Mouse (Mus musculus) embryonic facial prominence, embryonic 15.5 days (tissue): ENCODE data around the gene Klhdc2. TPM values are rescaled to one million over a fixed set of nuclear protein-coding genes. Genes with fewer than 3 reads are reported as not detected.

Experiments
- ATAC-seq: fragments of 200-750 bp; cut with Nextera tagmentation; 2 replicates; pipeline ENCODE4 v1.8.0; 2017; ENCODE audit warnings: low read depth, moderate TSS enrichment; ENCODE audit not compliant: insufficient number of reproducible peaks, low FRiP score, low TSS enrichment
- H3K27ac ChIP-seq: fragments of 300-500 bp; sonication (generic); replicated peaks from 2 replicates; pipeline ENCODE4 v1.5.1; 2015; ENCODE audit warnings: mild to moderate bottlenecking, inconsistent platforms
- H3K27me3 ChIP-seq: fragments of 300-500 bp; sonication (generic); 2 replicates; pipeline ENCODE4 v1.6.1; 2015; ENCODE audit warnings: inconsistent platforms
- H3K36me3 ChIP-seq: fragments of 300-500 bp; sonication (generic); 2 replicates; pipeline ENCODE4 v1.6.1; 2015; ENCODE audit warnings: mild to moderate bottlenecking, inconsistent platforms
- H3K4me1 ChIP-seq: fragments of 300-500 bp; sonication (generic); 2 replicates; pipeline ENCODE4 v1.6.1; 2015; ENCODE audit warnings: inconsistent platforms
- H3K4me2 ChIP-seq: fragments of 300-500 bp; sonication (generic); replicated peaks from 2 replicates; pipeline ENCODE4 v1.6.1; 2015; ENCODE audit warnings: mild to moderate bottlenecking, inconsistent platforms
- H3K4me3 ChIP-seq: fragments of 300-500 bp; sonication (generic); replicated peaks from 2 replicates; pipeline ENCODE4 v1.5.1; 2015; ENCODE audit warnings: mild to moderate bottlenecking, inconsistent platforms
- H3K9ac ChIP-seq: fragments of 300-500 bp; sonication (generic); 2 replicates; pipeline ENCODE4 v1.6.1; 2015; ENCODE audit warnings: inconsistent platforms
- H3K9me3 ChIP-seq: fragments of 300-500 bp; sonication (generic); replicated peaks from 2 replicates; pipeline ENCODE4 v1.6.1; 2016; ENCODE audit warnings: inconsistent platforms
- WGBS: fragments of 180-500 bp; shearing (Covaris S2); methylation state at CpG from one replicate; pipeline ENCODE4 v1.1.7; 2015; 5-methylcytosine and 5-hydroxymethylcytosine counted together
- polyA plus RNA-seq: library from polyadenylated mRNA; unstranded; fragments of >200 nt; fragmentation: Nextera tagmentation; extraction: Ambion mirVana; gene quantifications from 2 replicates; pipeline ENCODE4 v1.2.1, GENCODE M21; 2015

Gene Klhdc2
- polyA plus RNA-seq, 1 experiment from 2014 or later, result 123 TPM

DNA sequence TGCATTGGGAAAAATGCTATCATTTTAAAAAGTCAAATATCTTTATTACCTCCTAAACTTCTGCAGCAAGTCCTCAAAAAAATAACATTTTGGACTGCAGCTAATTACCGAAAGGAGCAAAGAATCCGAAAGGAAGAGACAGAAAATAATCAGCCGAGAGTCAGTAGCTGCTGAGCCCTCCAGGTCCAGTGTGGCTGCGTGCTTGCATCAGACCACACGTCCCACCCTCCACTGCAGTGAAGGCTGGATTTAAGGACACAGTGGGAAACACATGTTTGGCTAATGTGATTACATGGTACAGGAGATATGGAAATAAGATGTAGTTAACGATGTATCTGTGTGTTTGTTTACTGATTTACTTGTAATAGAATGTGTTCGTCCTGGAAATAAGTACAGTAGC is 13.3 kb upstream of the Klhdc2 start:
- no peaks in the 10 kb centered on the region for H3K27me3 ChIP-seq
- no peak overlapping the region for H3K27ac ChIP-seq
- no peaks in the 10 kb centered on the region for H3K9me3 ChIP-seq
- no peak overlapping the region for H3K9ac ChIP-seq
- ATAC-seq, result no peak
- no peaks in the 10 kb centered on the region for H3K36me3 ChIP-seq
- no peak overlapping the region for H3K4me2 ChIP-seq
- H3K4me3 ChIP-seq, result no peak overlapping the region
- WGBS, result 71% methylated on average over 7 of the region's 7 CpGs
- H3K4me1 ChIP-seq, result no peaks in the 10 kb centered on the region

DNA sequence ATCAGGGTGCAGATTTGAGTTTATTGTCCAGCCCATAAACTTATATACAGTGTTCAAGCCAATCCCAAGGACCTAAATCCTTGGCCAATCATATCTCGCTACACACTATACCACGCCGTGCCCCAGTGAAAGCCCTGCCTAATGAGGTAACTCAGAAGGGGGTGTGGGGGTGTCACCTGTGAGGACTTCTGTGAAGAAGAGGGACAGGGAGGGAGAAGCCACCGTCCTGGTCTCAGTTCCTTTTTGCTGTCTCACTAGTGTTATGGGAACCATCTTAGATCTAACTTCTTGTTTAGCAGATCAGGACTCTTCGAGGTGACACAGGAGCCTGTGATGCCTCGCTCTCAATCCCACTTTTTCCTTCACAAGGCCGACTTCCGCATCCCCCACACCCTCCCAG is 8.9 kb upstream of the Klhdc2 start:
- Histone ChIP-seq H3K27ac (no peak overlapping the region), H3K9me3 (no peaks in the 10 kb centered on the region), H3K4me3 (no peak overlapping the region), H3K36me3 (no peaks in the 10 kb centered on the region), H3K9ac (no peak overlapping the region), H3K27me3 (no peaks in the 10 kb centered on the region), H3K4me2 (no peak overlapping the region), H3K4me1 (no peaks in the 10 kb centered on the region)
- 90% methylated on average over 8 of the region's 8 CpGs for WGBS
- no peak for ATAC-seq

DNA sequence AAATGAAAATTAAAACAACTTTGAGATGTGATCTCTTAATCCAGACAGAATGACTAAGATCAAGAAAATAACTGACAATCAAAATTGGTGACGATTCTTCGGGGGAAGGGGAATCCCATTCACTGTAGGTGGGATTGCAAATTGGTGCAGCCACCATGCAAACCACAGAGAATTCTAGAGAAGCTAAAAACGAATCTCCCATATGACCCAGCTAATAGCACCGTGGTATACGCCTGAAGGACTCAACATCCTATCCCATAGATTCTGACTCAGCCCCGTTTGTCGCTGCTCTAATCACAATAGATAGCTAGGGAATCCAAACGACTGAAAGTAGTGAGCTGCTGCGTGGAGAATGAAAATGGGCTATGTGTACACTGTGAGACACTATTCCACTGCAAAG is 7.8 kb upstream of the Klhdc2 start:
- no peaks in the 10 kb centered on the region for H3K27me3 ChIP-seq
- H3K4me1 ChIP-seq, result no peaks in the 10 kb centered on the region
- no peak overlapping the region for H3K9ac ChIP-seq
- WGBS, result 73% methylated on average over 9 of the region's 9 CpGs
- no peak overlapping the region for H3K27ac ChIP-seq
- H3K36me3 ChIP-seq, result no peaks in the 10 kb centered on the region
- no peak overlapping the region for H3K4me2 ChIP-seq
- no peak for ATAC-seq
- H3K4me3 ChIP-seq, result no peak overlapping the region
- H3K9me3 ChIP-seq, result no peaks in the 10 kb centered on the region

DNA sequence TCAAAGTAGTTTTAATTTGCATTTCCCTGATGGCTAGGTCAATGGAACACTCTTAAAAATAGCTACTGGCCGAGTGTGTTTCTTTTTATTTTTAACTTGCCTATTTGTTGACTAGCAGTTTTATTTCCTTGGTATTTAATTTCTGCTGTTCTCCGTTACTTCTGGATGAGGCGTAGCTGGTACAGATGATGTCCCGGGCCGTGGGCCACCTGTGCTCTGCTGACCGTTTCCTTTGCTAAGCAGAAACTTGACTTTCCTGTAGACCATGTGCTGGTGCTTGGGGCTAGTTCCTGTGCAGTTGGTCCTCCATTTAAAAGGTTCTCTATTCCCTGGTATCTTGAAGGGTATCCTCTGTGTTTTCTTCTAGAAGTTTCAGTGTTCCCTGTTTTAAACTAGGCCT is 4.1 kb upstream of the Klhdc2 start:
- Histone ChIP-seq H3K9ac (no peak overlapping the region), H3K4me1 (peaks cover 10% of the 10 kb centered on the region), H3K27ac (no peak overlapping the region), H3K9me3 (no peaks in the 10 kb centered on the region), H3K4me2 (no peak overlapping the region), H3K27me3 (no peaks in the 10 kb centered on the region), H3K4me3 (no peak overlapping the region), H3K36me3 (no peaks in the 10 kb centered on the region)
- no peak for ATAC-seq
- WGBS, result 84% methylated on average over 6 of the region's 6 CpGs

DNA sequence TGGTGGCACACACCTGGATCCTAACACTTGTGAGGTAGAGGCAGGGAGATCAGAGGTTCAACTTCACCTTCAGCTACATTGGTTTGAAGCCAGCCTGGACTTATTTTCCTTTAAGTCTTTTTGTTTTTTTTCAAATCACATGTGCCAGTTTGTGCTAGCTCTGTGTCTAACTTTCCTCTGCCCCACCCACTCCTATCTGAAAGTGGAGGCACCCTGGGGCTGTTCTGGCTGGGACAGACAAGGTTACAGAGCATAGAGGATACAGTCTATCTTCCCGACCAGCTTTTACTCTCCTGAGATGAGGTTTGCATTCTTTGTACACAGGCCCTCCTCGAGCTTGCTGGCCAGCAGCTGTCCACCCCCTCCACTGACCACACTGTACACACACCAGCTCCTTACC is 2.7 kb upstream of the Klhdc2 start:
- Histone ChIP-seq H3K27me3 (no peaks in the 10 kb centered on the region), H3K4me2 (no peak overlapping the region), H3K27ac (no peak overlapping the region), H3K9me3 (no peaks in the 10 kb centered on the region), H3K9ac (no peak overlapping the region), H3K36me3 (no peaks in the 10 kb centered on the region), H3K4me3 (no peak overlapping the region), H3K4me1 (peaks cover 24% of the 10 kb centered on the region)
- ATAC-seq, result no peak
- WGBS, result 46% methylated on average over 2 of the region's 2 CpGs

DNA sequence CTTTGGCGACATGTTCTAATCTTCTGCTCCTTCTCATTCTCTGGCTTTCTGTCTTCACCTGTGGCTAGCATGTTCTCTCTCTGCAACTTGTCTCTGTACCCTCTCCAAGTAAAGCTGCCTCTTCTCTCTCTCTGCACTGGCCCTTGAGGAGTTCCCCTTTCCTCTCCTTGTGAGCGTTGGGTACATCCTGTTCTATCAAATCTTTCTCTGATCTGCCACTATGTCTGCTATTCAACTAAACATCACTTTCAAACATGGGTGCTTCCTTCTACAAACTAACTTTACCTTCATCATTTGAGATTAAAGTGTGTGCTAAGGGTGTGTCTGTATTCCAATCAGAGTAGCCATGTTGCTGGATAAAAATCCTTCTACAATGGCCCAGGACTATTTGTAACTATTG is 1.5 kb upstream of the Klhdc2 start:
- no peak for ATAC-seq
- Histone ChIP-seq H3K9ac (no peak overlapping the region), H3K27ac (no peak overlapping the region), H3K4me1 (peaks cover 32% of the 10 kb centered on the region), H3K27me3 (no peaks in the 10 kb centered on the region), H3K4me3 (no peak overlapping the region), H3K36me3 (no peaks in the 10 kb centered on the region), H3K4me2 (no peak overlapping the region), H3K9me3 (no peaks in the 10 kb centered on the region)
- WGBS, result 88% methylated on average over 2 of the region's 2 CpGs

DNA sequence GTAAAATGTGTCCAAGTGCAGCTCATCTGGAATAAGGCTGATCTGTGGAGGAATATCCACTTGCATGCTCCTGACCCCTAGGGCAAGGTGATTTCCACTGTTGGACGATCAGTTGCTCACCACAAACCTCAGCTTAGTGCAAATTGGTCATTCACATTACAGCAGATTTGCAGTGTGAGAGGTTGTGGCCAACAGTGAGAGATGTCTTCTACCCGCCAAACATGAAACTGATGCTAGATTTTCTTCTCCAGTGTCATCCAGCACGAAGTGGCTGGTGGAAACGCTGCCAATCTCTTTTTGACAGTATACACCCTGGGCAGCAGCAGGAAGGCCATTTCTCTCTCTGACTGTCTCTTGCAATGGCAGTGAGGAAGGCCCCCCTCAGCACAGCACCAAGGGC is 830 bp upstream of the Klhdc2 start:
- no peaks in the 10 kb centered on the region for H3K27me3 ChIP-seq
- WGBS, result 71% methylated on average over 4 of the region's 4 CpGs
- H3K36me3 ChIP-seq, result peaks cover 3% of the 10 kb centered on the region; the same call in 1 of the 2 replicates
- no peaks in the 10 kb centered on the region for H3K9me3 ChIP-seq
- H3K27ac ChIP-seq, result 0 out of 2 replicates have a peak overlapping the region, but pooled peaks have one; percentile 28
- H3K4me1 ChIP-seq, result peaks cover 32% of the 10 kb centered on the region
- H3K4me2 ChIP-seq, result peak overlapping the region; percentile 63
- H3K9ac ChIP-seq, result no peak overlapping the region
- H3K4me3 ChIP-seq, result peak overlapping the region; percentile 76
- no peak for ATAC-seq

DNA sequence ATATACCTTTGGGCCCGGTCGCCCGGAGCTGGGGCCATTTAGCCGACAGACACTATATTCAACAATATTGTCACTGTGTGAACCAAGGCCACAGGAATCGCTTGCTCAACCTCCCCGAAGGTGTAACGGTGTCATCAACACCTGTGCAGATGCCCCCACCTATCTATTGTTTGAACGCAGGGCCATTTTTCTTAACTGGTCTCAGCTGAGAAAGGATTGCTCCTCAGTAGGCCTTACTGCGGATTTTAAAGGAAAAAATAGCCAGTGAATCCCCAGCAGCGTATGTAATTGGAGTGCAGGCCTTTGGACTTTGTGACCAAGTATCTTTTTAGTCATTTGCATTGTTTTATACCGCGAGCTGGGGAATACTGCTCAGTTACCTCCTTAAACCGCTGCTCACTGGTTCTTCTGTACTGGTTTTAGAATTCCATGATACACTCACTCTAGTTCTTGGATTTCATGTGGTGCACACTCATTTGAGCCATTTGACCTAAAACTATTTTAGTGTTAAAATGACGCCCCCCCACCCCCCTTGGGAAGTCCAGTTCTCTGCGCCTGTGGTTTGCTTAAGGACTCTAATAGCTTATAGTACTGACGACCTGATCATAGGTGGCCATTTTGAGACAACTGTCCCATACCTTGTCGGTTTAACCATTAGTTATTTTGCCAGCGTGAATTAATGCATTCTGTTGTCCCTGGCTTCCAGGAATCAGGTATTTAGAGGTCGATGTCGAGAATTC is 1.1 kb downstream of the Klhdc2 start:
- Histone ChIP-seq H3K27me3 (no peaks in the 10 kb centered on the region), H3K4me1 (peaks cover 32% of the 10 kb centered on the region), H3K36me3 (peaks cover 19% of the 10 kb centered on the region), H3K9me3 (no peaks in the 10 kb centered on the region), H3K4me3 (peak overlapping the region; percentile 76), H3K4me2 (peak overlapping the region; percentile 63), H3K27ac (peak overlapping the region; percentile 91), H3K9ac (peak overlapping the region; percentile 95)
- ATAC-seq, result no peak
- WGBS, result 17% methylated on average over 20 of the region's 20 CpGs

DNA sequence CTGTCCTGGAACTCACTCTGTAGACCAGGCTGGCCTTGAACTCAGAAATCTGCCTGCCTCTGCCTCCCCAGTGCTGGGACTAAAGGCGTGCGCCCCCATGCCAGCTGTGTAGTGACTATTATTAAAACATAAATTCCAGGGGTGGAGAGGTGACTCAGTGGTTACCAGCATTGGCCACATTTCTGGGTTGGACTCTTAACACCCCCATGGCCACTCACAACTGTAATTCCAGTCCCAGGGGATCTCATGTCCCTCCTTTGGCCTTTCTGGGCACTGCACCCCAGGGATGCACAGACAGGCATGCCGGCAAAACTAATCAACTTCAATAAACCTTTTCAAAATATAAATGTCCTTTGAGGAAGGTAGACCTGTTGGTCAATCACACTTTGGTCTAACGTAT is 1.8 kb downstream of the Klhdc2 start:
- peaks cover 32% of the 10 kb centered on the region for H3K4me1 ChIP-seq
- H3K9ac ChIP-seq, result no peak overlapping the region
- 92% methylated on average over 4 of the region's 4 CpGs for WGBS
- no peaks in the 10 kb centered on the region for H3K27me3 ChIP-seq
- no peak overlapping the region for H3K27ac ChIP-seq
- ATAC-seq, result no peak
- H3K4me2 ChIP-seq, result peak overlapping the region; percentile 63
- no peak overlapping the region; the same call in 1 of the 2 replicates for H3K4me3 ChIP-seq
- no peaks in the 10 kb centered on the region for H3K9me3 ChIP-seq
- H3K36me3 ChIP-seq, result peaks cover 24% of the 10 kb centered on the region

DNA sequence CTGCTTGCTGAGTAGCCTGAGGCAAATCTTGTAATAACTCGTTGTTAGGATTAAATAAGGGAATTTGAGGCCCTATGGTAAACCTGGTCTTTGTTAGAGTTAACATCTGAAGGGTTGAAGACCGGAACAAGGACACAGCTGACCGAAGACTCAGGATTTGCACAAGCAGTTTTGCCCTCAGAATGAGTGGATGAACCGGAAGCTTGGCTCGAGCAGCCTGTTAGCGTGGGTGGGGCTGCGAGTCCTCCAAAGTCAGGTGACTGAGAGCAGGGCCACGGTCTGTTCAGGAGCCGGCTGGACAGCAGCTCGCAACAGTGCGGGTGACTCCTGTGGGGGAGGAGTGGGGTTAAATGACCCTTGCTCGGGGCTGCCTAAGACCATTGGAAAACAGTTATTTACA is 2.8 kb downstream of the Klhdc2 start:
- Histone ChIP-seq H3K27me3 (no peaks in the 10 kb centered on the region), H3K36me3 (peaks cover 32% of the 10 kb centered on the region), H3K4me2 (0 out of 2 replicates have a peak overlapping the region, but pooled peaks have one; percentile 3), H3K4me3 (no peak overlapping the region), H3K27ac (no peak overlapping the region), H3K4me1 (peaks cover 32% of the 10 kb centered on the region), H3K9me3 (no peaks in the 10 kb centered on the region), H3K9ac (no peak overlapping the region)
- no peak for ATAC-seq
- 37% methylated on average over 12 of the region's 12 CpGs for WGBS

DNA sequence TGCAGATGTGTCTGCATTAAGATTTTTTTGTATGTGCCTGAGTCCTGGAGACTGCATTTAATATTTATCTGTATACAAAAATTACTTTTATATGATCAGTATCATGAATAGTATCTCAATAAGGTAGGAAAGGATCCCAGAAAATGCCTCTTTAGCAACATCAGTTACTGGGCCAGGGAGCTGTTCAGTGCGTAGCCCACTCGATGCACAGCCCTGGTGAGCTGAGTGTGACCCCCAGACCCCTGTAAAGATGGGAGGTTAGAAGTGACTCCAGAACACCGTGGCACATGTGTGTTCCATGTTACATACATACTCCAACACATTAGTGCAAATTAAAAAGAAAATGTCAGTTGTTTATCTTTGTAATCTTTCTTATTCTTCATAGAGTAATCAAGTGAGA is 3.4 kb downstream of the Klhdc2 start:
- Histone ChIP-seq H3K4me2 (no peak overlapping the region), H3K4me1 (peaks cover 32% of the 10 kb centered on the region), H3K27ac (no peak overlapping the region), H3K36me3 (peaks cover 36% of the 10 kb centered on the region), H3K27me3 (no peaks in the 10 kb centered on the region), H3K4me3 (no peak overlapping the region), H3K9ac (no peak overlapping the region), H3K9me3 (no peaks in the 10 kb centered on the region)
- no peak for ATAC-seq
- WGBS, result 78% methylated on average over 3 of the region's 3 CpGs

DNA sequence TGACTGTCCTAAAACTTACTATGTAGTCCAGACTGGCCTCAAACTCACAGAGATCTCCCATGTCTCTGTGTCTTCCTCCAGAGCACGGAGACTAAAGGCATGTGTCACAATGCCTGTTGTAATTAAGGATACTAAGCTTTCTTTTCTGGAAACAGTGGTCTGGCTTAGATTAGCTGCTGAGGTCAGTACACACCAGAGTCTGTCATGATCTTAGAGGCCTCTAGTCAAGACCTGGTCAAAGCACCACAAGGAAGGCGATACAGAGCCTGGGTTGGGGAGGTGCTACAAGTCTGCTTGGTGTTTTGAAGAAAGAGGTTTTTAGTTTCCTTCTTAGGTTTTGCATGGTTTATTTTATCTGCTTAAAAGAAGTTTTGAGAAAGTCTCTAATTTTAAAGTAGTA is 3.9 kb downstream of the Klhdc2 start:
- peaks cover 42% of the 10 kb centered on the region for H3K36me3 ChIP-seq

More for the DNA sequence above, 3.9 kb downstream of the Klhdc2 start:
- WGBS, result 64% methylated on average over 2 of the region's 2 CpGs
- Histone ChIP-seq H3K4me1 (peaks cover 31% of the 10 kb centered on the region), H3K27ac (no peak overlapping the region), H3K27me3 (no peaks in the 10 kb centered on the region), H3K9ac (no peak overlapping the region), H3K4me3 (no peak overlapping the region), H3K4me2 (no peak overlapping the region), H3K9me3 (no peaks in the 10 kb centered on the region)
- ATAC-seq, result no peak
